Mouse (Mus musculus) G1E (cell line): ENCODE measurements around the gene Ccdc185.

Source experiments
- CTCF ChIP-seq: IDR thresholded peaks from 2 replicates; pipeline ENCODE4 v1.5.1; 2012; ENCODE audit warnings: low read depth, low read length, inconsistent platforms, mixed read lengths
- GATA1 ChIP-seq: IDR thresholded peaks from 2 replicates; pipeline ENCODE4 v1.6.1; 2012; ENCODE audit warnings: borderline replicate concordance, low read length, inconsistent platforms, mixed read lengths
- POLR2AphosphoS5 ChIP-seq: IDR thresholded peaks from 2 replicates; pipeline ENCODE4 v1.6.1; 2012; ENCODE audit warnings: low read depth, low read length, inconsistent platforms; ENCODE audit not compliant: insufficient replicate concordance

GRCm38 (mm10) chr1:182775576-182775975 is 26.6 kb upstream of the Ccdc185 start:
- TF ChIP-seq CTCF (no peak), GATA1 (no peak), POLR2AphosphoS5 (no peak)
